Mouse (Mus musculus): Measurements from ENCODE around the gene 4931428F04Rik. TPM values are rescaled to one million over a fixed set of nuclear protein-coding genes. Genes with fewer than 3 reads are reported as not detected.

Gene 4931428F04Rik
- polyA plus RNA-seq, 1 experiment, result 217 TPM

GRCm38 (mm10) chr8:105318662-105319190, 29.1 kb upstream of the 4931428F04Rik start:
- TF ChIP-seq POLR2A (IDR thresholded peaks at IDR 0.05; ENCODE audit: borderline replicate concordance, extremely low read depth, insufficient read depth, insufficient read length, poor library complexity, severe bottlenecking), result no peak
- no peak for TF ChIP-seq CTCF (IDR thresholded peaks at IDR 0.05; ENCODE audit: borderline replicate concordance, extremely low read depth, insufficient read depth, insufficient read length)
- no peak for DNase-seq (ENCODE audit: low read depth)

GRCm38 (mm10) chr8:105317941-105318340, 28.3 kb upstream of the 4931428F04Rik start:
- DNase-seq (ENCODE audit: low read depth), result no peak
- no peak for TF ChIP-seq POLR2A (IDR thresholded peaks at IDR 0.05; ENCODE audit: borderline replicate concordance, extremely low read depth, insufficient read depth, insufficient read length, poor library complexity, severe bottlenecking)
- TF ChIP-seq CTCF (IDR thresholded peaks at IDR 0.05; ENCODE audit: borderline replicate concordance, extremely low read depth, insufficient read depth, insufficient read length), result no peak

GRCm38 (mm10) chr8:105315073-105315769, 25.6 kb upstream of the 4931428F04Rik start:
- DNase-seq (ENCODE audit: low read depth), result no peak
- TF ChIP-seq POLR2A (IDR thresholded peaks at IDR 0.05; ENCODE audit: borderline replicate concordance, extremely low read depth, insufficient read depth, insufficient read length, poor library complexity, severe bottlenecking), result no peak

- no peak for DNase-seq (ENCODE audit: low read depth)
- TF ChIP-seq CTCF (IDR thresholded peaks at IDR 0.05; ENCODE audit: borderline replicate concordance, extremely low read depth, insufficient read depth, insufficient read length) (no peak), POLR2A (IDR thresholded peaks at IDR 0.05; ENCODE audit: borderline replicate concordance, extremely low read depth, insufficient read depth, insufficient read length, poor library complexity, severe bottlenecking) (no peak)
These were observed 24.1 kb upstream of the 4931428F04Rik start for GRCm38 (mm10) chr8:105313622-105314402.

GRCm38 (mm10) chr8:105312891-105313481, 23.3 kb upstream of the 4931428F04Rik start:
- DNase-seq (ENCODE audit: low read depth), result no peak
- TF ChIP-seq CTCF (IDR thresholded peaks at IDR 0.05; ENCODE audit: borderline replicate concordance, extremely low read depth, insufficient read depth, insufficient read length) (no peak), POLR2A (IDR thresholded peaks at IDR 0.05; ENCODE audit: borderline replicate concordance, extremely low read depth, insufficient read depth, insufficient read length, poor library complexity, severe bottlenecking) (no peak)

GRCm38 (mm10) chr8:105311718-105312117, 22.1 kb upstream of the 4931428F04Rik start:
- TF ChIP-seq POLR2A (IDR thresholded peaks at IDR 0.05; ENCODE audit: borderline replicate concordance, extremely low read depth, insufficient read depth, insufficient read length, poor library complexity, severe bottlenecking) (no peak), CTCF (IDR thresholded peaks at IDR 0.05; ENCODE audit: borderline replicate concordance, extremely low read depth, insufficient read depth, insufficient read length) (no peak)
- no peak for DNase-seq (ENCODE audit: low read depth)

- TF ChIP-seq CTCF (IDR thresholded peaks at IDR 0.05; ENCODE audit: borderline replicate concordance, extremely low read depth, insufficient read depth, insufficient read length), result no peak
- no peak for TF ChIP-seq POLR2A (IDR thresholded peaks at IDR 0.05; ENCODE audit: borderline replicate concordance, extremely low read depth, insufficient read depth, insufficient read length, poor library complexity, severe bottlenecking)
- DNase-seq (ENCODE audit: low read depth), result no peak
These were observed 20.5 kb upstream of the 4931428F04Rik start for GRCm38 (mm10) chr8:105310118-105310517.

- no peak for DNase-seq (ENCODE audit: low read depth)
- no peak for TF ChIP-seq CTCF (IDR thresholded peaks at IDR 0.05; ENCODE audit: borderline replicate concordance, extremely low read depth, insufficient read depth, insufficient read length)
- no peak for TF ChIP-seq POLR2A (IDR thresholded peaks at IDR 0.05; ENCODE audit: borderline replicate concordance, extremely low read depth, insufficient read depth, insufficient read length, poor library complexity, severe bottlenecking)
These were observed 19.6 kb upstream of the 4931428F04Rik start for GRCm38 (mm10) chr8:105309142-105309847.

- TF ChIP-seq CTCF (IDR thresholded peaks at IDR 0.05; ENCODE audit: borderline replicate concordance, extremely low read depth, insufficient read depth, insufficient read length), result no peak
- TF ChIP-seq POLR2A (IDR thresholded peaks at IDR 0.05; ENCODE audit: borderline replicate concordance, extremely low read depth, insufficient read depth, insufficient read length, poor library complexity, severe bottlenecking), result no peak
- DNase-seq (ENCODE audit: low read depth), result no peak
These were observed 18.8 kb upstream of the 4931428F04Rik start for GRCm38 (mm10) chr8:105308428-105308827.

GRCm38 (mm10) chr8:105307670-105308069, 18.0 kb upstream of the 4931428F04Rik start:
- DNase-seq (ENCODE audit: low read depth), result no peak
- TF ChIP-seq CTCF (IDR thresholded peaks at IDR 0.05; ENCODE audit: borderline replicate concordance, extremely low read depth, insufficient read depth, insufficient read length) (no peak), POLR2A (IDR thresholded peaks at IDR 0.05; ENCODE audit: borderline replicate concordance, extremely low read depth, insufficient read depth, insufficient read length, poor library complexity, severe bottlenecking) (no peak)
